Mouse (Mus musculus) ES-Bruce4 (cell line): ENCODE data around the gene Sptlc3. TPM values are rescaled to one million over a fixed set of nuclear protein-coding genes. Genes with fewer than 3 reads are reported as not detected.

Source experiments
- H3K27ac ChIP-seq: 2 replicates; pipeline ENCODE4 v1.5.1; 2012; ENCODE audit warnings: low read length, inconsistent platforms; ENCODE audit not compliant: insufficient read depth
- H3K27me3 ChIP-seq: 2 replicates; pipeline ENCODE4 v1.6.1; 2012; ENCODE audit warnings: mild to moderate bottlenecking, low read length, inconsistent platforms; ENCODE audit not compliant: control insufficient read depth, poor library complexity, insufficient read depth, severe bottlenecking
- H3K36me3 ChIP-seq: 2 replicates; pipeline ENCODE4 v1.6.1; 2012; ENCODE audit warnings: inconsistent platforms, mild to moderate bottlenecking, low read length, moderate library complexity; ENCODE audit not compliant: control insufficient read depth, poor library complexity, insufficient read depth, severe bottlenecking
- H3K4me1 ChIP-seq: one replicate; pipeline ENCODE4 v1.8.1; 2011; ENCODE audit warnings: low read length; ENCODE audit not compliant: control insufficient read depth, insufficient read depth
- H3K4me3 ChIP-seq: 2 replicates; pipeline ENCODE4 v1.5.1; 2011; ENCODE audit warnings: low read depth, mild to moderate bottlenecking, low read length
- H3K9ac ChIP-seq: 2 replicates; pipeline ENCODE4 v1.6.1; 2012; ENCODE audit warnings: low read depth, mild to moderate bottlenecking, inconsistent platforms; ENCODE audit not compliant: poor library complexity, severe bottlenecking
- H3K9me3 ChIP-seq: replicated peaks from 2 replicates; pipeline ENCODE4 v1.6.1; 2012; ENCODE audit warnings: mild to moderate bottlenecking, low read length, inconsistent platforms; ENCODE audit not compliant: control insufficient read depth, poor library complexity, insufficient read depth, severe bottlenecking
- CTCF ChIP-seq: IDR thresholded peaks from one replicate; pipeline ENCODE4 v1.8.1; 2011; ENCODE audit warnings: low read depth, low read length
- EP300 ChIP-seq: IDR thresholded peaks from 2 replicates; pipeline ENCODE4 v1.6.1; 2011; ENCODE audit warnings: low read depth, low read length; ENCODE audit not compliant: insufficient read depth
- POLR2A ChIP-seq: IDR thresholded peaks from one replicate; pipeline ENCODE4 v1.8.1; 2011; ENCODE audit warnings: low read length; ENCODE audit not compliant: insufficient read depth
- polyA plus RNA-seq: library from polyadenylated mRNA; stranded (reverse); fragments of >200 nt; gene quantifications from 2 replicates; pipeline ENCODE4 v1.2.4, GENCODE M21; 2011; ENCODE audit warnings: low read depth; ENCODE audit not compliant: missing spikeins, insufficient read depth, insufficient read length

Gene Sptlc3
- polyA plus RNA-seq, 1 experiment: not detected

DNA sequence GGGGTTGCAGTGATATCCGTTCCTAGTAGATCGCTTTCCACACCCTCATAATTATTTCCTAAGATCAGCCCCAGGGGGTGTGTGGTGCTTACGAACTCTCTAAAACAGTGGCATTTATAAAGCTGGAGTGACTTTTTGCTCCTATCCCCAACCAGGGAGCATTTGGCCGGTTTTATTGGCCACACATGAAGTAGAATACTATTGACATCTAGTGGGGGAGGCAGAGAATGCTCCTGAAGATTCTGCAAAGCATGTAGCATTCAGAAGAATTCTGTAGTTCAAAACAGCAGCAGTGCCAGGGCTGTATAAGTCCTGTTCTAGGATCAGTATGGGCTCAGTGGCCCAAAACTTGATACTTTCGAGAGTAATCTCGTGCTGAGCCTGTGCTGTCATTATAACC, 89.1 kb downstream of the Sptlc3 start:
- TF ChIP-seq POLR2A (no peak), CTCF (no peak), EP300 (no peak)

DNA sequence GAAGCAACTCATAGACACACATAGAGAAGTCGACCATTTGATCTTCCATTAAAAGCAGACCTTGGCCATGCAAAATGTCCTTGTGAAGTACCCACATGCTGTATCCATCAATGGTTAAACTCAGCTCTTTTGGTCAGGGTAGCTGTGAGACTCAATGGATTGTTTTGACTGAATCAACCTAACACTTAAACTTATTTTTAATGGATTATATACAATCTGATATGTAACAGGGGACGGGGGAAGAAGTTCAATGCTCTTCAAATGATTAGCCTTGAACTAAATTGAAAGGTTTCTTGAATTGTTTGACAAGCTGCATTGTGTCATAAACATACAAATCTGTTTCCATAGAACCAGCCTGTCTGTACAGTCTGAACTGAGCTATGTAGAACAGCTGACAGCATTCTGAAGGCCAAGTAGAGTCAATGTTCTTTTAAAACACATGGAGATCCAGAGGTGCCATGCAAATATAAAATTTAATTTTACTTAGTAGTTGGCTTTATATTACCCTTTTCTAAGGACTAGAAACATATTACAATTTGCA, 94.0 kb downstream of the Sptlc3 start:
- H3K36me3 ChIP-seq: no peaks in the 10 kb centered on the region
- H3K9ac ChIP-seq: no peak overlapping the region
- TF ChIP-seq EP300 (no peak), POLR2A (no peak), CTCF (no peak)
- H3K27ac ChIP-seq: no peak overlapping the region
- no peaks in the 10 kb centered on the region; the same call in 1 of the 2 replicates for H3K27me3 ChIP-seq
- no peaks in the 10 kb centered on the region for H3K4me1 ChIP-seq
- H3K9me3 ChIP-seq: no peaks in the 10 kb centered on the region
- H3K4me3 ChIP-seq: no peak overlapping the region

More for the DNA sequence above, 89.1 kb downstream of the Sptlc3 start:
- no peak overlapping the region for H3K27ac ChIP-seq
- no peaks in the 10 kb centered on the region for H3K36me3 ChIP-seq
- H3K9me3 ChIP-seq: no peaks in the 10 kb centered on the region
- no peaks in the 10 kb centered on the region for H3K4me1 ChIP-seq
- no peak overlapping the region for H3K9ac ChIP-seq
- H3K4me3 ChIP-seq: no peak overlapping the region
- no peaks in the 10 kb centered on the region for H3K27me3 ChIP-seq

GRCm38 (mm10) chr2:139589905-139590304, 96.2 kb downstream of the Sptlc3 start:
- H3K27ac ChIP-seq: no peak overlapping the region
- no peaks in the 10 kb centered on the region; the same call in 1 of the 2 replicates for H3K27me3 ChIP-seq
- H3K9me3 ChIP-seq: no peaks in the 10 kb centered on the region
- TF ChIP-seq POLR2A: no peak
- TF ChIP-seq CTCF: peak; percentile 77
- no peak overlapping the region for H3K9ac ChIP-seq
- H3K36me3 ChIP-seq: no peaks in the 10 kb centered on the region
- no peaks in the 10 kb centered on the region for H3K4me1 ChIP-seq
- no peak overlapping the region for H3K4me3 ChIP-seq

DNA sequence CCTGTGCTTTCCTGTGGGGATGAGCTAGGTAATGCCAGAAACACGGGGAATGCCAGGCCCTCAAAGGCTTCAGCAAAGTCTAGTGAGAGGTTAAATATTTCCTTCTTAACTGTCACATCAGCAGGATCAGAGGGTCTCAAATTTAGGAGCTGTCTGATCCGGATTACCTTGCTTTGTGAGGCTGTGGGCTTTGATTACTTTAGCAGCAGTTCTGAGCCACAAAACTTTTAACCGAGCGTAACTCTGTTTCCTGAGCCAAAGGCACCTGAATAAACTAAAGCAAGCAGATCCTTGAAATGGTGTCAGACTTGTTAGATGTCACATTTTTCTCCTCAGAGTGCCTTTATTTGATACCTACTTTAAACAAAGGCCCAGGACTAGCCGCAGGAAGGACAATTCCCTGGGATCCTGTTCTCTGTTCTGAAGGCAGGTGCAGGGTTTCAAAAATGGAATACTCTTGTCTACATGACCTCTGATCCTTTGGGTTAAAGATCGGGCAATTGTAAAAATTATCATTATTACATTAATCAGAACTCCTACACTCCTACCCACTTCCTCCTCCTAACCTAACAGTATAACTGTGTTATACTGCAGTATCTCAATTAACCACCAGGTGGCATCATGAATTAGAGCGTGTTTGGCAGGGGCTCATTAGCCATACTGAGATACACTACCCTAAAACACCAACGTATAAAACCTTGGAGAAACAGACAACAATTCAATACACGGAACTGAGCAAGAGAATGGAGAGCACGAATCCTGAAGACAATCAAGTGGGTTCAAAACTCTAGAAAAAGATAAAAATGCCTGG, 97.4 kb downstream of the Sptlc3 start:
- Histone ChIP-seq H3K27me3 (no peaks in the 10 kb centered on the region; the same call in 1 of the 2 replicates), H3K9me3 (no peaks in the 10 kb centered on the region), H3K36me3 (no peaks in the 10 kb centered on the region), H3K4me3 (no peak overlapping the region), H3K4me1 (no peaks in the 10 kb centered on the region), H3K9ac (no peak overlapping the region), H3K27ac (no peak overlapping the region)
- TF ChIP-seq CTCF (peak; percentile 6), POLR2A (no peak)

- Histone ChIP-seq H3K27me3 (no peaks in the 10 kb centered on the region; the same call in 1 of the 2 replicates), H3K36me3 (no peaks in the 10 kb centered on the region), H3K4me1 (no peaks in the 10 kb centered on the region), H3K4me3 (no peak overlapping the region), H3K9ac (no peak overlapping the region), H3K27ac (no peak overlapping the region), H3K9me3 (no peaks in the 10 kb centered on the region)
- TF ChIP-seq CTCF: no peak
Measured at GRCm38 (mm10) chr2:139592109-139592508, 98.4 kb downstream of the Sptlc3 start.

DNA sequence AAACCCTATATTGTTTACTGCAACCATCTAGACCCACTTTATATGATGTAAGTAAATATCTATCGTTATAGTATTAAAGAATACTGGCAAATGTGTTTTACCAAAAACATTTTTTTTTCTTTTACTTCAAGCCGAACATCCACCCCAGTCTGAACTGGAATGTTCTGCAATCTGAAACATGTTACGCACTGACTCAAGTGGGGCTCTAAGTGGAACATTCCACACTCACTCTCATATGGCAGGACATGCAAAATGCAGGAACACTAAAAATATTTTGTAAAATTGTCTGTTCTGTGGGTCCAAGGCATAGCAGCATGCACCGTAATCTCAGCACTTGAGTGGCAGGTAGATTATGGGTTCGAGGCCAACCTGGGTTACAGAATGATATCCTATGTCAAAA, 103.5 kb downstream of the Sptlc3 start:
- H3K27ac ChIP-seq: no peak overlapping the region
- no peak for TF ChIP-seq CTCF
- TF ChIP-seq EP300: no peak
- TF ChIP-seq POLR2A: no peak
- no peaks in the 10 kb centered on the region for H3K36me3 ChIP-seq
- H3K9ac ChIP-seq: no peak overlapping the region
- no peaks in the 10 kb centered on the region for H3K4me1 ChIP-seq
- no peaks in the 10 kb centered on the region for H3K9me3 ChIP-seq
- no peak overlapping the region for H3K4me3 ChIP-seq
- no peaks in the 10 kb centered on the region for H3K27me3 ChIP-seq
